Comparison of ENCODE assay signal across 8 mouse cellular contexts in the genomic region with DNA sequence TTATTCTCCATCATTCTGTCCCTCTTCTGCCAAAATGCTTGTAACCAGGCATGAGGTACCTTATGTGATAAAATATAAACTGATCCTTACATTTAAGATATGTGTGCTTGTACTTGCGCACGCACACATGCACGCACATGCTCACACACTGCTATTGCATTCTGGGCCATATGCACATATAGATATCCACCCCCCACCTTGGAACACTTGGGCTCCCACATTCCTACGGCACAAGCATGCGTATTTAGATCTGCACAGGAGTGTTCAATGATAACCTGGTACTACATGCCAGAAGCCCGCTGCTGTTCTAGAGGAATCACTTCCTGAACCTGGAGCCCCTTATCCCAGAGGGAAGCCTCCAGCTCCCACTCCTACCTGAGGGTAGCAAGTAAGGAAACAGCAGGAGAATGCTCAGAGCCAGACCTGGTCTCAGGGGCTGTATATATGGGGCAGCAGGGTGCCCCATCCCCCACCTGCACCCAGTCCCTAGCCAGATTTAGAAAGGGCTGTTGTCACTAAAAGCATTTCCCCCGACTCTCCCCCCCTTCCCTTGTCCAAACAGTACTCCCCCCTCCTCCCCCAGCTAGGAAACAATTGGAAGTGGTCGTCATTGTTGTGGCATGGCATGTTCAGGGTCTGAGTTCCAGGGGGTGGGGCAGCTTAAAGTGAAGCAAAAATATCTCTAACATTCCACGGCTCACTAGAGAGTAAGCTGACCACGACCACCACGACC. TPM values are rescaled to one million over a fixed set of nuclear protein-coding genes. Genes with fewer than 3 reads are reported as not detected.
DNase-seq lines count a peak whose midpoint lies in the region; ATAC-seq lines count a peak whose summit lies in the region.

A gene (minus strand): TSS at position 491 of the 733 bp plus-strand sequence.

- peaks cover 28% of the 10 kb centered on the region for H3K4me1 ChIP-seq in hindbrain, embryonic 12.5 days
- H3K4me1 ChIP-seq in neural tube, embryonic 14.5 days (ENCODE audit: control insufficient read depth, insufficient read depth, low read length), result no peaks in the 10 kb centered on the region

- DNase-seq in left cerebral cortex, adult 8-10 months (ENCODE audit: low spot score in 2 of 2), result no peak
- DNase-seq in left cerebral cortex, adult 9 months (ENCODE audit: low spot score in 2 of 2), result no peak
- no peak for DNase-seq in gastrocnemius, adult 8-10 months (ENCODE audit: low spot score in 2 of 2)
- no peak for DNase-seq in spleen, postnatal 4 days (ENCODE audit: low spot score in 2 of 2)
- no peak for DNase-seq in embryo, embryonic 11 days
- no peak for DNase-seq in right cerebral cortex, postnatal 4 days

- H3K27me3 ChIP-seq in hindbrain, embryonic 12.5 days, result no peaks in the 10 kb centered on the region
- no peaks in the 10 kb centered on the region for H3K27me3 ChIP-seq in neural tube, embryonic 14.5 days (ENCODE audit: control insufficient read depth, insufficient read depth, low read length)

- no peaks in the 10 kb centered on the region for H3K36me3 ChIP-seq in hindbrain, embryonic 12.5 days
- no peaks in the 10 kb centered on the region for H3K36me3 ChIP-seq in neural tube, embryonic 14.5 days (ENCODE audit: control insufficient read depth, insufficient read depth, low read length)

- 57% methylated on average over 10 of the region's 11 CpGs for WGBS in hindbrain, embryonic 12.5 days
- 62% methylated on average over 11 of the region's 11 CpGs for WGBS in neural tube, embryonic 14.5 days

- H3K27ac ChIP-seq in hindbrain, embryonic 12.5 days, result peak within 1 kb of the TSS; percentile 67
- H3K27ac ChIP-seq in neural tube, embryonic 14.5 days (ENCODE audit: low read depth, low read length), result peak within 1 kb of the TSS; percentile 62; the same call in 1 of the 2 replicates

- no peak within 1 kb of the TSS for H3K4me2 ChIP-seq in hindbrain, embryonic 12.5 days (replicated peaks)
- no peak within 1 kb of the TSS for H3K4me2 ChIP-seq in neural tube, embryonic 14.5 days (ENCODE audit: low read depth, low read length)

- ATAC-seq in hindbrain, embryonic 12.5 days (ENCODE audit: low FRiP score), result no peak
- no peak for ATAC-seq in neural tube, embryonic 14.5 days (ENCODE audit: low read depth)

- H3K9me3 ChIP-seq in hindbrain, embryonic 12.5 days (replicated peaks), result no peaks in the 10 kb centered on the region
- H3K9me3 ChIP-seq in neural tube, embryonic 14.5 days (ENCODE audit: control insufficient read depth, low read length), result no peaks in the 10 kb centered on the region

- H3K4me3 ChIP-seq in hindbrain, embryonic 12.5 days, result no peak within 1 kb of the TSS
- H3K4me3 ChIP-seq in neural tube, embryonic 14.5 days (ENCODE audit: low read depth, low read length), result no peak within 1 kb of the TSS

- H3K9ac ChIP-seq in hindbrain, embryonic 12.5 days, result 0 out of 2 replicates have a peak within 1 kb of the TSS, but pooled peaks have one; percentile 35
- H3K9ac ChIP-seq in neural tube, embryonic 14.5 days (replicated peaks; ENCODE audit: low read depth, low read length), result no peak within 1 kb of the TSS

RNA-seq across cellular contexts. Expression of the gene that starts here (rescaled TPM):
- total RNA-seq in left cerebral cortex, adult 8-10 months (2022), result 10 to 100 TPM in 3 of 4 experiments, 1 to 10 TPM in 1; 10.0 to 21.2 (median 13.1) TPM
- 100 to 1,000 TPM; 508 to 760 (median 618) TPM for total RNA-seq in gastrocnemius, adult 8-10 months (2022)
- polyA plus RNA-seq in hindbrain, embryonic 12.5 days (2016; fragmentation: Nextera tagmentation; extraction: Ambion mirVana), result 4.9 and 9.1 TPM in 2 replicates
- 4.5 and 4.8 TPM in 2 replicates for polyA plus RNA-seq in neural tube, embryonic 14.5 days (2014; fragmentation: Nextera tagmentation; extraction: Ambion mirVana)

Comparison
In these comparisons a context has a peak if more than half of its experiments do, and no peak if none do; other contexts are left out.
1. RNA of the gene that starts here (total RNA-seq): 508 to 760 TPM in gastrocnemius, adult 8-10 months; 10.0 to 21.2 TPM in left cerebral cortex, adult 8-10 months; every median in the first group is over 10 times any median in the second.